Mouse (Mus musculus): ENCODE data around the gene Muc13.

DNA sequence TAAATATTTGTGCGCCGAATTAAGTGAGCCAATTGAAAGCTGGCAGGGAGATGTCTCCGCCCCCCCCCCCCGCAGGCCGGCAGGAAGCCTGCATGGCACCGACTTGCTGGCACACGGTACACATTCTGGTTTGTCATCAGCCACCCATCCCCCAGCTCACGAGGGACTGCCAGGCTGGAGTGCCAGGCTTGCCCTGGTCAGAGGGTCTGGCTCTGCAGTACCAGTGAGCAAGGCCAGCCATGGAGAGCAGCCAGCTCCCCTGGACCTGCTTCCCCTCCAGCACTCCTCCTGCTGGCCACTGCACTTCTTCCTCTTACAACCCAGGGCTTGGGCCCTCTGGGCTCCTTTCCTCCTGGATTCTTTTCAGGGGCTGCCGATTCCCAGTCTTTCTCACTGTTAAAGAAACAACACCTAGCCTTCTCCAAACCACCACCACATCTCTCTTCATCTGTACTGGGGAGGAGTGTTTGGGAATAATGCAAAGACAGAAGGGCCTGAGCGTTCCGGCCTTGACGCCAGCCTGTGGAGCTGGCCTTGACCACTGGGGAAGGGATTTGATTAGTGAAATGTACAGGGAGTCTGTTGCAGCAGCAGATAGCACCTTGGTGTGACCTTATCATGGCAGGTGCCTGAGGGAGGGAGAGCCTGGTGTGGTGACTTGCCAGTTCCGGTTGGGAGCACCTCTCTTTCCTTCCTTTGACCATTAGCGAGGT is 66.3 kb downstream of the Muc13 start:
- peak; percentile 63 for TF ChIP-seq CTCF (IDR thresholded peaks at IDR 0.05; ENCODE audit: low read depth)
- no peak for TF ChIP-seq EP300 (optimal IDR thresholded peaks at IDR 0.05)
